Mouse (Mus musculus): ENCODE measurements around the gene Sufu.

- TF ChIP-seq CTCF (IDR thresholded peaks at IDR 0.05; ENCODE audit: low read depth, low read length), result no peak
- no peak for TF ChIP-seq GATA1 (IDR thresholded peaks at IDR 0.05; ENCODE audit: borderline replicate concordance, low read length)
- TF ChIP-seq GATA2 (IDR thresholded peaks at IDR 0.05; ENCODE audit: borderline replicate concordance, low read depth, low read length), result no peak
- no peak for TF ChIP-seq POLR2AphosphoS5 (IDR thresholded peaks at IDR 0.05; ENCODE audit: insufficient replicate concordance, low read depth, low read length)
- no peak for TF ChIP-seq TAL1 (conservative IDR thresholded peaks at IDR 0.05; ENCODE audit: low read depth, low read length)
Observed at GRCm38 (mm10) chr19:46481756-46482155, 85.1 kb downstream of the Sufu start.
